Mouse (Mus musculus) thymus, adult 2 months (tissue): ENCODE data around the gene Hoxc13. TPM values are rescaled to one million over a fixed set of nuclear protein-coding genes. Genes with fewer than 3 reads are reported as not detected.

Source experiments
- DNase-seq: peaks from one replicate; pipeline ENCODE4 v3.0.0; 2021
- H3K27ac ChIP-seq: fragments of 200-500 bp; 2 replicates; pipeline ENCODE4 v1.5.1; 2012; ENCODE audit warnings: low read length, control low read depth; ENCODE audit not compliant: control insufficient read depth, insufficient read depth
- H3K27me3 ChIP-seq: fragments of 200-500 bp; 2 replicates; pipeline ENCODE4 v1.6.1; 2012; ENCODE audit warnings: mild to moderate bottlenecking, low read length, moderate library complexity, mixed read lengths; ENCODE audit not compliant: control insufficient read depth, insufficient read depth
- H3K36me3 ChIP-seq: fragments of 200-500 bp; 2 replicates; pipeline ENCODE4 v1.6.1; 2012; ENCODE audit warnings: mild to moderate bottlenecking, low read length, moderate library complexity; ENCODE audit not compliant: control insufficient read depth, insufficient read depth
- H3K4me1 ChIP-seq: fragments of 200-500 bp; replicated peaks from 2 replicates; pipeline ENCODE4 v1.6.1; 2012; ENCODE audit warnings: low read length; ENCODE audit not compliant: control insufficient read depth, insufficient read depth
- H3K4me3 ChIP-seq: fragments of 200-500 bp; 2 replicates; pipeline ENCODE4 v1.5.1; 2012; ENCODE audit warnings: mild to moderate bottlenecking, low read length, control low read depth, moderate library complexity; ENCODE audit not compliant: control insufficient read depth, insufficient read depth
- CTCF ChIP-seq: fragments of 200-500 bp; IDR thresholded peaks from 2 replicates; pipeline ENCODE4 v1.5.1; 2012; ENCODE audit warnings: mild to moderate bottlenecking, control low read depth, low read length, moderate library complexity, borderline replicate concordance; ENCODE audit not compliant: control insufficient read depth, poor library complexity, insufficient read depth; ENCODE audit errors: extremely low read depth
- POLR2A ChIP-seq: fragments of 200-500 bp; IDR thresholded peaks from 2 replicates; pipeline ENCODE4 v1.6.1; 2012; ENCODE audit warnings: mild to moderate bottlenecking, low read length, control low read depth, moderate library complexity; ENCODE audit not compliant: control insufficient read depth, poor library complexity, insufficient read depth; ENCODE audit errors: extremely low read depth
- WGBS: fragments of 180-500 bp; shearing (Covaris S2); methylation state at CpG from one replicate; pipeline ENCODE4 v1.1.7; 2018; 5-methylcytosine and 5-hydroxymethylcytosine counted together
- polyA plus RNA-seq: library from polyadenylated mRNA; depleted of rRNA; stranded (reverse); fragments of >200 nt; gene quantifications from 2 replicates; pipeline ENCODE4 v1.2.3, GENCODE M21; 2012

Hoxc13 gene
- polyA plus RNA-seq, 1 experiment = not detected

GRCm38 (mm10) chr15:102936279-102936972, 15.5 kb downstream of the Hoxc13 start, which contains the start of gene Hoxc12:
TSS of gene Hoxc12 (plus strand) at chr15:102936757.
- Histone ChIP-seq H3K4me3 (no peak within 1 kb of the TSS), H3K4me1 (no peaks in the 10 kb centered on the region), H3K27me3 (peaks cover 39% of the 10 kb centered on the region), H3K36me3 (no peaks in the 10 kb centered on the region), H3K27ac (no peak within 1 kb of the TSS)
- no peak for DNase-seq
- 9% methylated on average over 31 of the region's 31 CpGs for WGBS
- TF ChIP-seq CTCF = no peak
- no peak for TF ChIP-seq POLR2A

GRCm38 (mm10) chr15:102937036-102937666, 16.2 kb downstream of the Hoxc13 start:
- Histone ChIP-seq H3K36me3 (no peaks in the 10 kb centered on the region), H3K4me3 (no peak overlapping the region), H3K4me1 (no peaks in the 10 kb centered on the region), H3K27ac (no peak overlapping the region), H3K27me3 (peaks cover 39% of the 10 kb centered on the region)
- TF ChIP-seq POLR2A (no peak), CTCF (no peak)
- no peak for DNase-seq
- WGBS = 11% methylated on average over 50 of the region's 50 CpGs

GRCm38 (mm10) chr15:102939256-102940155, 18.6 kb downstream of the Hoxc13 start:
- no peak for TF ChIP-seq CTCF
- no peak for TF ChIP-seq POLR2A
- Histone ChIP-seq H3K36me3 (no peaks in the 10 kb centered on the region), H3K4me3 (no peak overlapping the region), H3K27ac (no peak overlapping the region), H3K4me1 (no peaks in the 10 kb centered on the region), H3K27me3 (peaks cover 52% of the 10 kb centered on the region)
- 13% methylated on average over 34 of the region's 34 CpGs for WGBS
- no peak for DNase-seq

- no peak overlapping the region for H3K4me3 ChIP-seq
- no peaks in the 10 kb centered on the region for H3K36me3 ChIP-seq
- no peaks in the 10 kb centered on the region for H3K4me1 ChIP-seq
- WGBS = 4% methylated on average over 51 of the region's 53 CpGs
- no peak overlapping the region for H3K27ac ChIP-seq
- DNase-seq = no peak
- peaks cover 43% of the 10 kb centered on the region for H3K27me3 ChIP-seq
- TF ChIP-seq CTCF (no peak), POLR2A (no peak)
Measured at GRCm38 (mm10) chr15:102942739-102943467, 22.0 kb downstream of the Hoxc13 start.

DNA sequence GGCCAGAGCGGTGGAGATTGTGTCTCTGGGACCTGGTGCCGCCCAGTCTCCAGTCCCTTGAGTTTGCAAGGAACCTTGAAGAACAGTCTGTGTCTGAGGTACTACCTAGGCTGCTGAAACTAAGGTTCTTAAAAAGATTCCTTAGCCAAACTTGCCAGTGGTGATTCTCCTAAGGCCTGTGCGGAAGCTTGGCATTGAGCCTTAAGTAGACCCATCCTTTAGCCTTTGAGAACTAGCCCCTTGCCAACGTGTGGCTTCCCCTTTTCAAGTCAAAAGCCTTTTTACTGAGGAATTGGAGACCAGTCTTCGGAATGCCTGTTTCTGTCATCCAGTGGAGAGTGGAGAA, 22.5 kb downstream of the Hoxc13 start:
- Histone ChIP-seq H3K4me3 (no peak overlapping the region), H3K4me1 (no peaks in the 10 kb centered on the region), H3K36me3 (no peaks in the 10 kb centered on the region), H3K27me3 (peaks cover 39% of the 10 kb centered on the region), H3K27ac (no peak overlapping the region)
- WGBS = 15% methylated on average over 5 of the region's 5 CpGs
- TF ChIP-seq CTCF (no peak), POLR2A (no peak)
- no peak for DNase-seq
